Mouse (Mus musculus): ENCODE results near the gene Ccdc30. TPM values are rescaled to one million over a fixed set of nuclear protein-coding genes. Genes with fewer than 3 reads are reported as not detected.
"Not testable (repeated sequence)": the region's sequence is repeated elsewhere in the genome, so short reads cannot be mapped to it uniquely, and the experiment has no call there.

The Ccdc30 gene
- polyA plus RNA-seq, 1 experiment from 2014 or later, result 0.64 TPM

- TF ChIP-seq CTCF (IDR thresholded peaks at IDR 0.05; ENCODE audit: low read depth), result no peak
- Histone ChIP-seq H3K4me2 (replicated peaks; ENCODE audit: low read depth) (peak overlapping the region; percentile 46), H3K9me3 (ENCODE audit: control insufficient read depth) (no peaks in the 10 kb centered on the region), H3K36me3 (ENCODE audit: control insufficient read depth, insufficient read depth) (peaks cover 45% of the 10 kb centered on the region), H3K4me3 (ENCODE audit: low read depth, low read length) (no peak overlapping the region), H3K4me1 (replicated peaks; ENCODE audit: control insufficient read depth, insufficient read depth, low read length) (0 out of 2 replicates have a peak, but pooled peaks cover 2% of the 10 kb centered on the region), H3K27me3 (replicated peaks; ENCODE audit: control insufficient read depth, insufficient read depth, low read length) (no peaks in the 10 kb centered on the region), H3K9ac (ENCODE audit: low read depth, low read length) (no peak overlapping the region), H3K27ac (ENCODE audit: low read depth, low read length) (peak overlapping the region; percentile 84)
- peak; percentile 88 for ATAC-seq
- 31% methylated on average over 1 of the region's 1 CpGs for WGBS
These were observed 130.5 kb downstream of the Ccdc30 start for GRCm38 (mm10) chr4:119284861-119285260.

- H3K9ac ChIP-seq (ENCODE audit: low read depth, low read length); H3K4me2 ChIP-seq (replicated peaks; ENCODE audit: low read depth); H3K9me3 ChIP-seq (ENCODE audit: control insufficient read depth); H3K4me3 ChIP-seq (ENCODE audit: low read depth, low read length); H3K27me3 ChIP-seq (replicated peaks; ENCODE audit: control insufficient read depth, insufficient read depth, low read length); ATAC-seq; H3K4me1 ChIP-seq (replicated peaks; ENCODE audit: control insufficient read depth, insufficient read depth, low read length); H3K27ac ChIP-seq (ENCODE audit: low read depth, low read length): not testable (repeated sequence)
- WGBS, result 65% methylated on average over 15 of the region's 15 CpGs
- H3K36me3 ChIP-seq (ENCODE audit: control insufficient read depth, insufficient read depth), result peaks cover 79% of the 10 kb centered on the region
These were observed 136.5 kb downstream of the Ccdc30 start for GRCm38 (mm10) chr4:119278784-119279183.

GRCm38 (mm10) chr4:119275726-119276125 is 139.6 kb downstream of the Ccdc30 start:
- Histone ChIP-seq H3K27me3 (replicated peaks; ENCODE audit: control insufficient read depth, insufficient read depth, low read length) (no peaks in the 10 kb centered on the region), H3K4me2 (replicated peaks; ENCODE audit: low read depth) (no peak overlapping the region), H3K27ac (ENCODE audit: low read depth, low read length) (peak overlapping the region; percentile 79), H3K4me1 (replicated peaks; ENCODE audit: control insufficient read depth, insufficient read depth, low read length) (no peaks in the 10 kb centered on the region), H3K36me3 (ENCODE audit: control insufficient read depth, insufficient read depth) (peaks cover 74% of the 10 kb centered on the region), H3K9ac (ENCODE audit: low read depth, low read length) (no peak overlapping the region), H3K9me3 (ENCODE audit: control insufficient read depth) (no peaks in the 10 kb centered on the region), H3K4me3 (ENCODE audit: low read depth, low read length) (no peak overlapping the region)
- no peak for TF ChIP-seq CTCF (IDR thresholded peaks at IDR 0.05; ENCODE audit: low read depth)
- ATAC-seq, result no peak
- WGBS, result 70% methylated on average over 2 of the region's 2 CpGs

- H3K4me1 ChIP-seq (replicated peaks; ENCODE audit: control insufficient read depth, insufficient read depth, low read length), result no peaks in the 10 kb centered on the region
- no peak overlapping the region for H3K9ac ChIP-seq (ENCODE audit: low read depth, low read length)
- H3K27ac ChIP-seq (ENCODE audit: low read depth, low read length), result peak overlapping the region; percentile 79
- 0 out of 2 replicates have a peak, but pooled peaks have one; percentile 22 for ATAC-seq
- H3K4me2 ChIP-seq (replicated peaks; ENCODE audit: low read depth), result no peak overlapping the region
- peaks cover 75% of the 10 kb centered on the region for H3K36me3 ChIP-seq (ENCODE audit: control insufficient read depth, insufficient read depth)
- H3K4me3 ChIP-seq (ENCODE audit: low read depth, low read length), result no peak overlapping the region
- H3K27me3 ChIP-seq (replicated peaks; ENCODE audit: control insufficient read depth, insufficient read depth, low read length), result no peaks in the 10 kb centered on the region
- no peaks in the 10 kb centered on the region for H3K9me3 ChIP-seq (ENCODE audit: control insufficient read depth)
- no peak for TF ChIP-seq CTCF (IDR thresholded peaks at IDR 0.05; ENCODE audit: low read depth)
- 56% methylated on average over 2 of the region's 2 CpGs for whole genome bisulfite sequencing
These were observed 140.1 kb downstream of the Ccdc30 start for GRCm38 (mm10) chr4:119275226-119275625.

- no peak for TF ChIP-seq CTCF (IDR thresholded peaks at IDR 0.05; ENCODE audit: low read depth)
- Histone ChIP-seq H3K4me3 (ENCODE audit: low read depth, low read length) (no peak overlapping the region), H3K9me3 (ENCODE audit: control insufficient read depth) (no peaks in the 10 kb centered on the region), H3K4me1 (replicated peaks; ENCODE audit: control insufficient read depth, insufficient read depth, low read length) (no peaks in the 10 kb centered on the region), H3K27me3 (replicated peaks; ENCODE audit: control insufficient read depth, insufficient read depth, low read length) (no peaks in the 10 kb centered on the region), H3K9ac (ENCODE audit: low read depth, low read length) (no peak overlapping the region), H3K4me2 (replicated peaks; ENCODE audit: low read depth) (no peak overlapping the region), H3K27ac (ENCODE audit: low read depth, low read length) (peak overlapping the region; percentile 79), H3K36me3 (ENCODE audit: control insufficient read depth, insufficient read depth) (peaks cover 76% of the 10 kb centered on the region)
- WGBS, result 48% methylated on average over 1 of the region's 1 CpGs
- ATAC-seq, result peak; percentile 71
These were observed 140.7 kb downstream of the Ccdc30 start for GRCm38 (mm10) chr4:119274627-119275026.

Other genes starting within 250 kb of the Ccdc30 start
- 3.4 and 3.6 TPM in 2 replicates for gene Zfp691, start 241.3 kb downstream of the Ccdc30 start, polyA plus RNA-seq (2015; fragmentation: Nextera tagmentation; extraction: Ambion mirVana)
- 0.05 and 0.18 TPM in 2 replicates for gene Ermap, start 225.5 kb downstream of the Ccdc30 start, polyA plus RNA-seq (2015; fragmentation: Nextera tagmentation; extraction: Ambion mirVana)
- 88.1 and 91.6 TPM in 2 replicates for gene Svbp, start 220.2 kb downstream of the Ccdc30 start, polyA plus RNA-seq (2015; fragmentation: Nextera tagmentation; extraction: Ambion mirVana)
- 0.10 and 0.12 TPM in 2 replicates for gene Tmem269, start 197.3 kb downstream of the Ccdc30 start, polyA plus RNA-seq (2015; fragmentation: Nextera tagmentation; extraction: Ambion mirVana)
- gene AU022252, start 182.8 kb downstream of the Ccdc30 start, polyA plus RNA-seq (2015; fragmentation: Nextera tagmentation; extraction: Ambion mirVana), result 15.0 and 15.1 TPM in 2 replicates
- 12.2 and 13.0 TPM in 2 replicates for gene P3h1, start 182.6 kb downstream of the Ccdc30 start, polyA plus RNA-seq (2015; fragmentation: Nextera tagmentation; extraction: Ambion mirVana)
- 12.8 and 13.5 TPM in 2 replicates for gene Cldn19, start 160.1 kb downstream of the Ccdc30 start, polyA plus RNA-seq (2015; fragmentation: Nextera tagmentation; extraction: Ambion mirVana)
- 530 and 553 TPM in 2 replicates for gene Ybx1, start 120.9 kb downstream of the Ccdc30 start, polyA plus RNA-seq (2015; fragmentation: Nextera tagmentation; extraction: Ambion mirVana)
- 40.9 and 47.9 TPM in 2 replicates for gene Ppih, start 95.0 kb downstream of the Ccdc30 start, polyA plus RNA-seq (2015; fragmentation: Nextera tagmentation; extraction: Ambion mirVana)
- gene Ppcs, start 6.9 kb upstream of the Ccdc30 start, polyA plus RNA-seq (2015; fragmentation: Nextera tagmentation; extraction: Ambion mirVana), result 83.9 and 92.5 TPM in 2 replicates
- 0.52 and 0.59 TPM in 2 replicates for gene Zmynd12, start 7.3 kb upstream of the Ccdc30 start, polyA plus RNA-seq (2015; fragmentation: Nextera tagmentation; extraction: Ambion mirVana)
- 0.35 TPM in 2 replicates for gene Rimkla, start 77.1 kb upstream of the Ccdc30 start, polyA plus RNA-seq (2015; fragmentation: Nextera tagmentation; extraction: Ambion mirVana)
- gene Foxj3, start 121.5 kb upstream of the Ccdc30 start, polyA plus RNA-seq (2015; fragmentation: Nextera tagmentation; extraction: Ambion mirVana), result 11.8 and 13.9 TPM in 2 replicates
- gene Frg2f1, start 124.0 kb upstream of the Ccdc30 start, polyA plus RNA-seq (2015; fragmentation: Nextera tagmentation; extraction: Ambion mirVana), result 4.8 and 5.9 TPM in 2 replicates
- gene Guca2a, start 222.2 kb upstream of the Ccdc30 start, polyA plus RNA-seq (2015; fragmentation: Nextera tagmentation; extraction: Ambion mirVana), result 1,981 and 2,155 TPM in 2 replicates
- 1,738 and 1,809 TPM in 2 replicates for gene Guca2b, start 243.4 kb upstream of the Ccdc30 start, polyA plus RNA-seq (2015; fragmentation: Nextera tagmentation; extraction: Ambion mirVana)

Measured in intestine, postnatal 0 days (tissue).